Mouse (Mus musculus) retina, postnatal 1 day (tissue): ENCODE results near the gene Atox1.

ENCODE experiments used
- DNase-seq: peaks from one replicate; pipeline ENCODE4 v3.0.0-alpha.2; 2012

The Atox1 gene

DNA sequence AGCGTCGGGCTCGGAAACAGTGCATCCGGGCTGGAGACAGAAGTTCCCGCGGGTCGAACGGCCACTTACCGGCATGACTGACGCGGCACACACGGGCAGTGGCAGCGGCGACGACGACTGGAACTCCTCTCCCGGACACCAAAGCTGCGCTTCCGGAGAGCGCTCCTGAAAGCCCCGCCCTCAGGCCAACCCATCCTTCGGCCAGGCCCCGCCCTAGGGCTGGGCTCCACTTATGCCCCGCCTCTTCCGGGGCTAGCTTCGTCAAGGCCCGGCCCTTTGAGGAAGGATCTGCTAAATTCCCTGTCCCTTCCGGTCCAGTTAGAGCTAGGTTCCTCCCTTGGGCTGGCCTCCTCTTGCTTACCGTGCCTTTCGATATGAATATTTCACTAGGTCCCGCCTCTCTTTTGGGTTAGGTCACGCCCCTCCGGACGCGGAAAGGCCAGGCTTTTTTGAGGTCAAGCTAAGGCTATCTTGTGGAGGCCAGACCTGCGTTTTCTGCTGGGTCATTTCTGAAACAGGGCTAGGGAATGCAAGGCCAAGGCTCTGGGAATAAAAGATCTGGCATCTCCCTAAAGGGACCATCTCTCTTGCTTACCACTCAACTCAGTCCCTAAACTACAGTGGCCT is at the start of gene Atox1:
Atox1 (minus strand) TSS at position 221 of the 627 bp plus-strand sequence.
- DNase-seq, result peak; percentile 97

DNA sequence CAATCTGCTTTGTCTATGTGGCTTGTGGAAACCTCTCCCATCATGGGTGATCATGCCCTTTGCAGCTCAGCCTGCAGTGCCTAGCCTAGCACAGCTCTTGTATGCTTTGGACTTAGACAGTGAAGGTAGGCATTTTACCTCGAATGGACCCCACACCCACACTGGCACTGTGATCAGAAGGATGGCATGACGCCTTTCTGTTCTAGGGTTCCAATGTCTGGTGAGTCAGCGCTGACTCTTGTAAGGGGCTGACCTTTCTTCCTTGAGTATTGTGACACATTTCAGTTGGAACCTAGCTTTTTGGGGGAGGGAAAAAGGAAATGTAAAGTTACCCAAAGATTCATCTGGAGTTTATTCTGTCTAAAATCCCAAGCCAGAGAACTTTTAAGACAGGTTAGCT is 44.4 kb upstream of the Atox1 start:
- DNase-seq, result no peak

DNA sequence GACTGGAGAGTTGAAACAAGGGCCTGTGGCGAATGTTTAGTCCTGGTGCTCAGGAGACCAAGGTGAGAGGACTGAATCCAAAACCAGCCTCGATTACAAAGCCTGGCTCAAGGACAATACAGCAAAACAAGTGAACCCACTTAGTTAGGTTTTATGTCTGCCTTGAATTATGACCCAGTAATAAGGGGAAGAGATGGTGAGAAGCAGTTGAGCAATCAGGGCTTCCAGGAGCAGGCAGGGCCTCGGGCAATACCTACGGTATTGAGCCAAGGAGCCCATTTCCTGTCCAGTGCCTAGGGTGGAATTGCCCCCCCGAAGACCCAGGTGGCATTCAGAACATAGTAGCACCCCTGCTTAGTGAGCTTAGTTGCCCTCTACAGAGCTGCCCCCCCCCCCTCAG is 41.8 kb upstream of the Atox1 start:
- DNase-seq, result no peak

DNA sequence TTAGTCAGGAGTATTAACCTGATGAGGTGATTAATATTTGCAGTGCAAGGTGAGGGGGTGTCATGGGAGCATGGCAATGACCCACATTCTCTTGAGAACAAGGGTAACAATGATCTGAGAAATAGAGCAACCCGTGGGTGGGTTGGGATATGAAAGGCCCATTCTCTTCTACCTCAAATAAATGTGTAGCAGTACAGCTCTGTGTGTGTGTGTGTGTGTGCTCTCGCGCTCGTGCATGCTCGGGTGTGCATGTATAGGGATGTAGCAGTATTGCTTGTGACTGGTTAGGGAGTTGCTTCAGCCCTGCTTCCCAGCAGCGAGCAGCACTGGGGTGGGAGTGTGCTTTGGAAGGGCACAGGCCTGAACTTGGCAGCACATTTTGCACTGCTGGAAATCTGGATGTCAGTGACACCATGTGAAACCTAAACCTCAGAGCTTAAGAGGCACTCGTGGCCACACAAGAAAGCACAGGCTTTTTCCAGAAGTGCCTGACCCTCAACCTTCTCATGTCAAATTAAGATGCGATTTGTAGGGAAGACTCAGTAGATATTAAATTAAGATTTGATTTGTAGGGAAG is 41.0 kb upstream of the Atox1 start:
- no peak for DNase-seq

DNA sequence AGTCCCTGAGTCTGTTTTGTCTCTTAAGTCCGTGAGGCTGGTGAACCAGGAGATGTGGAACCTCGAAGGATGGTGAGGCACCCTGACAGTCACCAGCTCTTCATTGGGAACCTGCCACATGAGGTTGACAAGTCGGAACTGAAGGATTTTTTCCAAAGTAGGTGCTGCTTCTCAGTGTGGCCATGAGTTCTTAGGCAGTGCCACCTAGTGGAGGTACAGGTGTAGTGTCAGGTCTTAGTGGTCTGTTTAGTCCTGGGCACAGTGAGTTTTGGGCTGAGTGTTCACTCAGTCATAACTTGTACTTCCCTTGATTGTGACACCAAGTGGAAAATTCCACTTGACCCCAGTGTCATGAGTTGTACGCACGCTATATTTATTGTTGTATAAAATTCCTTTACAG is 36.8 kb upstream of the Atox1 start:
- peak; percentile 70 for DNase-seq

DNA sequence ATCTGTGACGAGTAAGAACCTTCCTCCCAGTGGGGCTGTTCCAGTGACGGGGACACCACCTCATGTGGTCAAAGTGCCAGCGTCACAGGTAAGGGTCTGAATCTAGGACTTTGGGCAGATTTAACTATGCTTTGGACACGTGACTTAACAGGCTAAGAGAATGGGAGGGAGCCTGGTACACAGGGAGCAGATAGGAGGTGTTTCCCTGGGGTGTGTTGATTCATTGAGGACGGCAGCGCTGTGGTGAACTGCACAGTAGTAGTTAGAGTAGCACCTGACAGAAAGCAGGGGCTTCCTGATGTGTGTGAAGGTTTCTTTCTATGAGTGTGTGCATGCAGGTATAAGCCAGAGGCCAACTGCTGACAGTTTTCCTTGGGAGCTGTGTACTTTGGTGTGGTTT is 35.1 kb upstream of the Atox1 start:
- DNase-seq, result no peak

DNA sequence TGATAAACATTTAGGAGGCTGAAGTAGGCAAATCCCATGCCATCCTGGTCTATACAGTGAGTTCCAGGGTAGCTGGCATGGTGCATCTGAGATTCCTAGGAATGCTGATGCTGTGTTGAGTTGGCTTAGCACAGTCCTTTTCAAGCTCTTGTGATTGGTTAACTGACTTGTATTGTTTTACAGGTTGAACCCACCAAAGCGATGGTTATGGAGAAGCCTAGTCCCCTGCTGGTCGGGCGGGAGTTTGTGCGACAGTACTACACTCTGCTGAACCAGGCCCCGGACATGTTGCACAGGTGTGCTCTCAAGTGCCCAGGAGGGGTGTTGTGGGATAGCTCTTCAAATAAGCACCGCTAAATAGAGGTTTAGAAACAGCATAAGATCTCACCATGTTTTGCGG is 24.4 kb upstream of the Atox1 start:
- no peak for DNase-seq

DNA sequence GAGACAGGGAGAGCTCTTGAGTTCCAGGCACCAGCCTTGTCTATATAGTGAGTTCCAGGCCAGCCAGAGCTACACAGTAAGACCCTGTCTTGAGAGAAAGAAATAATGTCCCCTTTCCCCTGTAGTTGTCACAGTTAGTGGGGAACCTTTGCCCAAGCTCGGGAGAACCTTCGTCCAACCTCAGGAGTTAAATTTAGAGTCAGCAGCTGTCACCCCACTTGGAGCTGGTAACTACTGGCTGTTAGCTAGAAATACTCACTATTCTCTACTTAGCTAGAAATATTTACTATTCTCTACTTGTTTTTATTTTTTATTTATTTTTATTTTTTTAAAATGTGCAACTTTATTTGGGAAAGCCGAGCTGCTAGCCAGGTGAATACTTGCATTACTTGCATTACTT is 12.2 kb upstream of the Atox1 start:
- DNase-seq, result no peak

DNA sequence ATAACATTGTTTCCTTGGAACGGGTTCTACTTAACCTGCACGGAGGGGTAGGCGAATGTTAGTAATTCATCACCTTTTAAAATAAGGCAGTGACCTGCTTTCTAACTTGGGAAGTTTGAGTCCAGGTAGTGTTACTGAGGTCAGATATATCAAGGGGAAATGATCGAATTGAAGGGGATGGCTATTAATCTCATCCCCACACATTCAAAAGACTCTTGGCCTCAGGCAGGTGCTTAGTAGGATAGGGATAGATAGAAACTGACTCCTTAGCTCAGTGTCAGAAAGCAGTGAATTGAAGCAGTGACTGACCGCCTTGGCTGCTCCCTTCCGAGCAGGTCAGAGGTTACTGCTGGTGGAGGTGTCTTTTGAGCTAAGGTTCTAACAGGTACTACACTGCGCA is 10.4 kb upstream of the Atox1 start:
- no peak for DNase-seq

DNA sequence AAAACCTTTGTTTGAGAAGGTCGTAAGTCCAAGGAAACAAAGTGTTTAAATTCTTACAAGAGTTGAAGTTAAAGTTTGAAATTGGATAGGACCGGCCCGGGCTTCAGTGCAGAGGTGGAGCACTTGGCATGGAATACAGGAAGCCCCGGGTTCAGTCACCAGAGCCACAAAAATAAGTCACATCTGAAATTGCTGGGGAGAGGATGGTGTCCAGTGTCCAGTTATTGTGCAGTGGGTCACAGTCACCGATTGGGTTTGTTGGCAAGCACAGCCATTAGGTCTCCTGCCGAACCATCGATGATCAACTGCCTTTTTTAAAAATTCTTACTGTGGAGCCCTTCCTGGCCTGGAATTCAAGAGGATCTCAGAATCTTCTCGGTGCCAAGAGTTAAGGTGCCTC is 9.7 kb upstream of the Atox1 start:
- DNase-seq, result no peak

DNA sequence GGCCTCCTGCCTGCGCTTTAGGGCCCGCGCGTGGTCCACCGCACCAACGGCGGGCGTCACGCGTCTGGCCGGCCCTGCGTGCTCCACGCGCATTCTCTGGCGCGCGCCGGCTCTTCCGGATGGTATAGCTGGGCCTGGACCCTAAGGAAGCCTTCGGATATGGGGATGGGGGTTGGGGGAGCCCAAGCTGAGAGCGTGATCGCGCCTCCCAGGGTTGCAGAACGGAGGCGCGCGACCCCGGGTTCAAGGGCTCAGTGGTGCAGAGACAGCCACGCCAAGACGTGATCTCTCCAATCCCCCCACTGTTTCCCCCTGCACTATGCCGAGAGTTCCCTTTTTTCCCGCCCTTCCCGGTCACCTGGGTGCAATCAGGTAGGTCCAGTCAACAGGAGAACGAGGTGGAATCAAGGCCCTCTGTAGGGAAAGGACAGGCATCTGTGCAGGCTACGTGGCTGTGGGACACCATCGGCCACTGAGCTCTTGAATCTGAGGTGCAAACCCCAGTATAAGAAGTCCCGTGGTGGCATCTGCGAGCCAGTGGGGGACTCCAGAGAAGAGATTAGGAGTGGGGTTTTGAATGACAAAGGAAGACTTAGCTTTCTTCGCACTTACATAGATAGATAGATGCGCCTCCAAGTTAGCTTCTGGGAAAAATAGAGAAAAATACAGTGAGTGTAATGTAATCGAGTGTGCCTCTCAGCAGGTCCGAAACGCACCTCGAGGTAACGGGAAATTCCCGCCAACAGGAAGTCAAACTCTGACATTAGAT is 9.1 kb upstream of the Atox1 start:
- DNase-seq, result no peak

DNA sequence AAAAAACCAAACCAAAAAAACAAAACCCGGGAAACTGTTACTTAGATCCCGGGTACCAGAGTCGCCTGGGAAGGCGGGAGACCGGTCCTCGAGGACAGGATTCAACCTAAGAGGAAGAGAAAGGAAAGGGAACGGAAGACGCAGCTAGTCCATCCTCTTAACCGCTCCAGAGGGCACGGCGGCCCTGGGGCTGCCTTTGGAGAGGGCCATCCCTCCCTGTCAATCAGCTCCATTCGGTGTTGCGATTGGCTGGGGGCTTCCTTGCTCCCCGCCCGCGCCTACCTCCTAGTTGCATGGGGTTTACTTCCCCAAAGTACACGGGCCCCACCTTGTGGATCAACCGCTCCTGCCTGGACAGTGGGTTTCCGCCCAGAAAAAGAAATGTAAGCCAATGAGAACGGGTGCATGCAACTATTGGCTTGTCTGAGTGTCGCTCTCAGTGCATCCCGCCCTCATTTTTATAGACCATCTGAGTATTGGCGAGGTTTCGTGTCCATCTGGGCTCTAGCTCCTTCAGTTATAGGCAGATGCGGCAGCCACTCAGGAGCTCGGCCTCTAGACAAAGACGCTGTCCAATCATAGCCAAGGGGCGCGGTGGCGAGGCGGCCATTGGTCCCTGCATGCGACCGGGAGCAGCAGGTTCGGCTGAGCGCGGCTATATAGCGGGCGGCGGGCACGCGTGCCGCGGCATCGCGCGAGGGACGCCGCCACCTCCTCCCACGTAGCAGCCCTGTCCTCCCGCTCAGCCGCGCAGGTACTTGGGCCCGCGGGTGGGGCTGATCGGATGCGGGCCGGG is 8.2 kb upstream of the Atox1 start, which contains the start of gene G3bp1:
G3bp1 (plus strand) TSS at position 638 of the 796 bp plus-strand sequence.
- DNase-seq, result peak; percentile 100

DNA sequence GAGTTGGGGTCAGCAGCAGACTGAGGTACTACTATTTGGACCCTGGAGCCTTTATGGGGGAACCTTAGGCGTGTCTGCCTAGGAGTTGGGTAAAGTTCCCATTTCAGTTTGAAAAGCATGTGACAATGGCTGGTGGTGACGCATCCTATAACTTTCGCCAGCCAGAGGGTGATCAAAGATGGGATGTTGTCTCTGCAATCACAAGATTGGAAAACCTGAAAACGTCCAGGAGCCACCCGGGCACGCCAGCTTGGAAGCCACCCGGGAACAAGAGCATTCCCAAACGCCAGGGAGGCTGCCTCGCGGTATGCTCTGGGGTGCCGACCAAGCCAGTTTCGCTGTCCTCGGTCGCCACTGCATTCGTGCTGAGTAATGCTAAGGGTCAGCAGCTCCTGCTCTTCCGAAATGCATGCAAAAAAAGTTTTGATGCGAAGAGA is 7.6 kb upstream of the Atox1 start:
- DNase-seq, result no peak

DNA sequence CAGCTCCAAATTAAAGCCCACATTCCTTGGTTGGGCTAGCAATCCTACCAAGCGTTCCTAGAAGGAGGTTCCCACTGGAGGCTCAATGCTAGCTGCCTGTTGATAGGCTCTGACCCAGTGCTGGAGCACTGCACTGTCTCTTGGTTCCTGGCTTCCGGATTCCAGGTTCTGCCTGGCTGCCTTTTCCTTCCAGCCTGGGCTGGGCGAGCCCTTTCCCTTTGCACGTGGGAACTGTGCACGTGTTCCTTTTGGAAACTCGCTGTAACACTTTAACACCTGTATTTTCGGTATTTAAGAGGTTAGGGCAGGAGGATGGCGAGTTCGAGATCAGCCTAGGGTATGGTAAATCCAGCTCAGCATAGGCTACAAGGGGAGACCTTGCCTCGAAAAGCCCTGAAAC is 7.0 kb upstream of the Atox1 start:
- DNase-seq, result no peak

DNA sequence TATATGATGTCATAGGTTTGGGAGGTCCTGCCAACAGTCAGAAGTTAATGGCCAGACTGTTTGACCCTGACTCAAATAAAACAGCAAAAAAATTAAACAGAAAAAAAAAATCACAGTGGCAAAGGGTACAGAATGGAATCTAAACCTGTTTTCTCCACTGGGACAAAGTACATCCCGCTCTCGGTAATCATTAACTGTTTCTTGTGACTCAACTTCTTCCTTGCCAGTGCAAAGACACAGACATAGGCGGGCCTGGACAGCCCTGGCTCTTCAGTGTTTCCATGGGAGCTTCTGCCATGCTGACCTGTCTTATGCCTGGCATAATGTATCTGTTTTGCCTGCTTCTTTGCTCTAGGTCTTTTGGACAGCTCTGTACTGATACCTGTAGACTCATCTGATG is 4.1 kb upstream of the Atox1 start:
- DNase-seq, result no peak

DNA sequence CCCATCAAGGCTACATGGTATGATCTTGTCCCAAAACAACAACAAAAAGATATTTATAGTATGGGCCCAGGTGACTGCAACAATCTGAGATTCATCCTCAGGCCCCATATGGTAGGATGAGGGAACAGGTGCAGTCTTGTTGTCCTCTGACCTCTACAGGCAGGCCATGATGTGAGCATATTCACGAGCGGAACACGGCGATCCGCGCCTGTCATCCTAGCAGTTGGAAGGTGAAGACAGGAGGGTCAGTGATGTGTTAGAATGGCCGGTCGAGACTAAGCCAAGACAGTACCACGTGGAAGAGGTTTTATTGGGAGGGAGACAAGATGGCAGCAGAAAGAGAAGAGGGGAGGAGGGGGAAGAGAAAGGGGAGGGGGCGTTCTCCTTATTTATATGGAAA is 3.7 kb upstream of the Atox1 start:
- DNase-seq, result no peak

DNA sequence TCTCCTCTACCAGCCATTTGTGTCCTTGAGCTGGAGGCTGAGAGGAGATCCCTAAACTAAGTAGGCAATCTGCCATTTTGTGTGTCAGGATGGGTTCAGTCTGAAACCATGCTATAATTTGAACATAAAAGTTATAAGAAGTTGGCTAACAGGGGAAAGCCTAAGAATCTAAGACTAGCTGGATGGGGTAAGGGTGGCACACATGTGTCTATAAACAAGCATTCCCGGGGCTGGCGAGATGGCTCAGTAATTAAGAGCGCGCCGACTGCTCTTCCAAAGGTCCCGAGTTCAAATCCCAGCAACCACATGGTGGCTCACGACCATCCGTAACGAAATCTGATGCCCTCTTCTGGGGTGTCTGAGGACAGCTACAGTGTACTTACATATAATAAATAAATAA is 1.1 kb upstream of the Atox1 start:
- DNase-seq, result no peak

DNA sequence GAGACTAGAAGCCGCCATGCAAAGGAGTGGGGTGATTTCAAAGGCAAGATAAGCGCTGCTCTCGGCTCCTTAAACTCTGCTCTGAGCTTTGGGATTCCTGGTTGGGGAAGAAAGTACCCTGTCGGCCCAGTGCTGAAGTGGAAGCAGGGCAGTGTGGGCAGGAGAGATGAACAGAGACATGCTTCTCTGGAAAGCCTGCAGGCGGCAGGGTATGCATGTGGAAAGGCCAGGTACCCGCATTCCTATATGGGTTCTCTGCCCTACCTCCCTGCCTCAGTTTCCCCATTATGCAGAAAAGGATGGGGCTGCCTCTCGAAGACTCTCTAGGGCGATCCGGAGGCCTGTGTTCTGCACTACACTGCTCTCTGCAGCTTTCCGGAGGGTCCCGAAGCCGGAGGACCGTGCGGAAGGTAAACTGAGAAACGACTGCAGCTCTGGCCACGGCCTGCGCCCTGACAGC is 450 bp downstream of the Atox1 start:
- DNase-seq, result no peak

DNA sequence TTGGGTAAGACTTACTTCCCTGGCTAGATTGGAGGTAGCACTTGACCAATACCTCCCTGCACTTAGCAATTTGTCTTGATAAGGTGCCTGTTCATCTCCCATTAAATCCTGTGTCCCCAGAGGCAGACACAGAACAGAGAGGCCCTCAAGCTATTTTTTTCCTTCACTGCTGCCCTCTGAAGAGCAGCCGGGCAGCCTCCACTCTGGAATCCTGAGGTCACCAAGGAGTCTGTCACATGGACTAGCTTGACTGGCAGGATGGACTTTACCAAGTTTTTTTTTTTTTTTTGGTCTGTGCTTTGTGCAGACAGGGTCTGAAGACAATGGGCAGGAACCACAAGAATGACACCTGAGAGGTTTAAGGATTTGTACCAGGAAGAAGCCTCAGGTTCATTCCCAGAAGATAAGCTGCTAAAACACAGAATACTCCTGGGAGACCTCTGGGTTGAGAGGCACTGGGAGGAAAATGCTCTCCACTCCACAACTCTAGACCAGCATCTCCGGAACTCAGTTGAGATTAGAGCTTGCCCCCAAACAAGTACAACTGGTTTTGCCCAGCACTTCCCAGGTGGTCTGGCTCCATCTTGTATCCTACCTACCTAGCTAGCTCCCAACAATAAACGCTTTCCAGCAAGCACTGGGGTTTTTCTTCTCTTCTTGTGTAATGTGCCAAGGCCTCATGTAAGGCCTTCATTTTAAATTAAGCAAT is 1.0 kb downstream of the Atox1 start:
- no peak for DNase-seq

DNA sequence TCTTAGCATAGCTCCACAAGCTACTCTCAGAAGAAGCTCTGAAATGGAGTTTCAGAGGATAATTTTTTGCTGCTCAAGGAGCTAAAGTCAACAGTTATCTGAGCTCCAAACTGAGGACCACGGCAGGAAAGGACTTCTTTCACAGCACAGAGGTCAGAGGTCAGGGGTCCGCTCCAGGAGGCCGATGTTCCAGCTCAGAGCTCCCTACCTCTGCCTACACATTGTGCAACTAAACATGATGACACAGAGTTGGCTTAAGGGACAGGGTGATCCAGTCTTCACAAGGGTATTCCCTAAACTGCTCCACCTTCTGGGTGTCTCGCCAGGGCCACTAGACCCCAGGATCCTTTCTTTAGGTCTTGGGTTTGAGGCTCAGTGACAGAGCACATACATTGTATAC is 2.5 kb downstream of the Atox1 start:
- DNase-seq, result no peak

DNA sequence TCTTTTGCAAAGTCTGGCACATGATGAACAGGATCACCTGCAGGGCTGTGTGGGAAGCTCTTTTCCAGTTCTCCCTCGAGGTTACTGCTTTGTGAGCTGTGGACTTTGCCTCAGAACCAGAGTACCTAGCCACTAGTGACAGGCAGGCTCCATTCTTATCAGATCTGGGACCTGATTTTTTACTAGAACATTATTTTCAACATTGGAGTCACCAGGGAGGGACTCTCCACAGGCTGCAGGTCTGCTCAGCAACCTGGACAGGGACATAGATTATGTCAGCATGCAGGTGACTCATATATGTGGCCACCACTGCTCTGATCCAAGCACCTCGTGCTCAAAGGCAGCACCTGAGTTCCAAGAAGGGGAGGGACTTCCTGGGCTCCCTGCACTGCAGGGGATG is 5.9 kb downstream of the Atox1 start:
- DNase-seq, result no peak

DNA sequence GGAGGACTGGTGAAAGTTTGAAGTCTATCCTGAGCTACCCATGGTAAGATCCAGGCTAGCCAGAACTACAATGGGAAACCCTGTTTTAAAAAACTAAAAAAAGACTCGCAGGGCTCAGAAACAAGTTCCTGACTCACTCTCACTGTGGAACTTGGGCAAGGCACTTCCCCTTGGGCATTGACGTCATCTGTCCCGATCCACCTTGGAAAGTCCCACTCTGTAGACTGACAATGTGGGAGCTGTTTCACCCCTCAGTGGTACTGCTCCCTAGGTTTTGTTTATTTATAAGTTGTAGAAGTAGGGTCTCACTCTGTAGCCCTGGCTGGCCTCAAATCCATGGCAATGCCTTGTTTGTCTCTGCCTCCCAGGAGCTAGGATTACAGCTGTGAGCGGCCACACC is 7.4 kb downstream of the Atox1 start:
- no peak for DNase-seq

DNA sequence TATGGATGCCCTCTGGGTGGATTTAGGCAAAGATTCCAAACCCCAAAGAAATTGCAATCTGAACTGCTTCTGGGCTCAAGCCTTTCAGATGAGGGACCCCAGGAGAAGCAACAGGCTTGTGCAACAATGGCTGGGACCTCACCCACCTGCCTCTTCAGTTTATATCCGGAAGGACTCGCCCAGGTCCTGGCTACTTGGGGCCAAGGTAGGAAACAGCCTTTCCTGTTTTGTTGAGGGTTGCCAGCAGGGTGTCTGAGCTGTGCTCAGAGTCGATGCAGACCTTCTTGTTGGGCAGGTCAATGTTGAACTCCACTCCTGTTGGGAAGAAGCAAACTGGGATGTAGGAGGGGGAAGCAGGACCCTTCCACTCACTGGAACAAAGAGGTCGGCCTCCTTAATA is 10.7 kb downstream of the Atox1 start:
- DNase-seq, result no peak
